Mouse (Mus musculus): ENCODE measurements around the gene Acot2. TPM values are rescaled to one million over a fixed set of nuclear protein-coding genes. Genes with fewer than 3 reads are reported as not detected.
"Not testable (repeated sequence)": the region's sequence is repeated elsewhere in the genome, so short reads cannot be mapped to it uniquely, and the experiment has no call there.

The Acot2 gene
- total RNA-seq (2014; rRNA removed; ENCODE audit: low replicate concordance) (158 and 228 TPM in 2 replicates), polyA plus RNA-seq (2015; fragmentation: Nextera tagmentation; extraction: Ambion mirVana) (300 and 309 TPM in 2 replicates)

- Histone ChIP-seq H3K4me1 (ENCODE audit: control insufficient read depth, insufficient read depth) (peaks cover 22% of the 10 kb centered on the region), H3K27ac (ENCODE audit: low read depth) (peak within 1 kb of the TSS; percentile 100), H3K9me3 (replicated peaks; ENCODE audit: control insufficient read depth, low read length) (no peaks in the 10 kb centered on the region), H3K9ac (replicated peaks; ENCODE audit: low read depth, low read length) (peak within 1 kb of the TSS; percentile 89), H3K4me3 (ENCODE audit: low read depth, low read length) (peak within 1 kb of the TSS; percentile 69), H3K36me3 (replicated peaks; ENCODE audit: control insufficient read depth, insufficient read depth, low read length) (0 out of 2 replicates have a peak, but pooled peaks cover 11% of the 10 kb centered on the region), H3K4me2 (ENCODE audit: low read depth, low read length) (peak within 1 kb of the TSS; percentile 75), H3K27me3 (ENCODE audit: control insufficient read depth, insufficient read depth, low read length) (no peaks in the 10 kb centered on the region)
- 0 out of 2 replicates have a peak, but pooled peaks have one; percentile 17 for TF ChIP-seq EP300 (IDR thresholded peaks at IDR 0.05; ENCODE audit: low read depth)
- TF ChIP-seq CTCF (IDR thresholded peaks at IDR 0.05; ENCODE audit: low read depth) = peak; percentile 57
- under 1% methylated on average over 76 of the region's 80 CpGs for WGBS
- DNase-seq (ENCODE audit: low spot score) (peak; percentile 90), ATAC-seq (ENCODE audit: insufficient read depth, low read depth) (peak; percentile 83)
Measured at GRCm38 (mm10) chr12:83987583-83988441, at the start of gene Acot2. Gene Acot2, plus strand, starts transcription at chr12:83987861.

- WGBS = 42% methylated on average over 1 of the region's 1 CpGs
- H3K4me2 ChIP-seq (ENCODE audit: low read depth, low read length); H3K4me1 ChIP-seq (ENCODE audit: control insufficient read depth, insufficient read depth); DNase-seq (ENCODE audit: low spot score); H3K27ac ChIP-seq (ENCODE audit: low read depth); H3K9me3 ChIP-seq (replicated peaks; ENCODE audit: control insufficient read depth, low read length); H3K27me3 ChIP-seq (ENCODE audit: control insufficient read depth, insufficient read depth, low read length); H3K4me3 ChIP-seq (ENCODE audit: low read depth, low read length); ATAC-seq (ENCODE audit: insufficient read depth, low read depth); H3K36me3 ChIP-seq (replicated peaks; ENCODE audit: control insufficient read depth, insufficient read depth, low read length); H3K9ac ChIP-seq (replicated peaks; ENCODE audit: low read depth, low read length): not testable (repeated sequence)
Measured at GRCm38 (mm10) chr12:83938592-83938991, 49.1 kb upstream of the Acot2 start.

GRCm38 (mm10) chr12:83939332-83939731 lies 48.3 kb upstream of the Acot2 start:
- Histone ChIP-seq H3K27me3 (ENCODE audit: control insufficient read depth, insufficient read depth, low read length) (no peaks in the 10 kb centered on the region), H3K36me3 (replicated peaks; ENCODE audit: control insufficient read depth, insufficient read depth, low read length) (no peaks in the 10 kb centered on the region), H3K9me3 (replicated peaks; ENCODE audit: control insufficient read depth, low read length) (no peaks in the 10 kb centered on the region), H3K4me2 (ENCODE audit: low read depth, low read length) (no peak overlapping the region), H3K4me1 (ENCODE audit: control insufficient read depth, insufficient read depth) (no peaks in the 10 kb centered on the region), H3K27ac (ENCODE audit: low read depth) (no peak overlapping the region), H3K4me3 (ENCODE audit: low read depth, low read length) (no peak overlapping the region), H3K9ac (replicated peaks; ENCODE audit: low read depth, low read length) (no peak overlapping the region)
- WGBS = 72% methylated on average over 2 of the region's 2 CpGs
- DNase-seq (ENCODE audit: low spot score) (no peak), ATAC-seq (ENCODE audit: insufficient read depth, low read depth) (no peak)
- TF ChIP-seq CTCF (IDR thresholded peaks at IDR 0.05; ENCODE audit: low read depth) (no peak), EP300 (IDR thresholded peaks at IDR 0.05; ENCODE audit: low read depth) (no peak)

- H3K9ac ChIP-seq (replicated peaks; ENCODE audit: low read depth, low read length) = no peak overlapping the region
- H3K9me3 ChIP-seq (replicated peaks; ENCODE audit: control insufficient read depth, low read length) = no peaks in the 10 kb centered on the region
- ATAC-seq (ENCODE audit: insufficient read depth, low read depth) (no peak), DNase-seq (ENCODE audit: low spot score) (no peak)
- no peaks in the 10 kb centered on the region for H3K4me1 ChIP-seq (ENCODE audit: control insufficient read depth, insufficient read depth)
- H3K4me3 ChIP-seq (ENCODE audit: low read depth, low read length) = no peak overlapping the region
- no peak overlapping the region for H3K4me2 ChIP-seq (ENCODE audit: low read depth, low read length)
- H3K36me3 ChIP-seq (replicated peaks; ENCODE audit: control insufficient read depth, insufficient read depth, low read length) = no peaks in the 10 kb centered on the region
- no peaks in the 10 kb centered on the region for H3K27me3 ChIP-seq (ENCODE audit: control insufficient read depth, insufficient read depth, low read length)
- 61% methylated on average over 4 of the region's 4 CpGs for whole genome bisulfite sequencing
- peak overlapping the region; percentile 43; the same call in 1 of the 2 replicates for H3K27ac ChIP-seq (ENCODE audit: low read depth)
- TF ChIP-seq CTCF (IDR thresholded peaks at IDR 0.05; ENCODE audit: low read depth) (no peak), EP300 (IDR thresholded peaks at IDR 0.05; ENCODE audit: low read depth) (no peak)
Measured at GRCm38 (mm10) chr12:83940031-83940430, 47.6 kb upstream of the Acot2 start.

- Histone ChIP-seq H3K27ac (ENCODE audit: low read depth) (no peak overlapping the region), H3K27me3 (ENCODE audit: control insufficient read depth, insufficient read depth, low read length) (no peaks in the 10 kb centered on the region), H3K36me3 (replicated peaks; ENCODE audit: control insufficient read depth, insufficient read depth, low read length) (no peaks in the 10 kb centered on the region), H3K9me3 (replicated peaks; ENCODE audit: control insufficient read depth, low read length) (no peaks in the 10 kb centered on the region), H3K4me3 (ENCODE audit: low read depth, low read length) (no peak overlapping the region), H3K4me2 (ENCODE audit: low read depth, low read length) (no peak overlapping the region), H3K4me1 (ENCODE audit: control insufficient read depth, insufficient read depth) (no peaks in the 10 kb centered on the region), H3K9ac (replicated peaks; ENCODE audit: low read depth, low read length) (no peak overlapping the region)
- WGBS = 76% methylated on average over 3 of the region's 3 CpGs
- TF ChIP-seq CTCF (IDR thresholded peaks at IDR 0.05; ENCODE audit: low read depth) (no peak), EP300 (IDR thresholded peaks at IDR 0.05; ENCODE audit: low read depth) (no peak)
- no peak for DNase-seq (ENCODE audit: low spot score)
- no peak for ATAC-seq (ENCODE audit: insufficient read depth, low read depth)
Measured at GRCm38 (mm10) chr12:83941938-83942337, 45.7 kb upstream of the Acot2 start.
